Mouse (Mus musculus): ENCODE measurements around the gene H2-Aa.

GRCm38 (mm10) chr17:34237741-34238140, 49.9 kb downstream of the H2-Aa start:
- no peak for TF ChIP-seq GATA1 (IDR thresholded peaks at IDR 0.05; ENCODE audit: low read length)
- TF ChIP-seq TAL1 (IDR thresholded peaks at IDR 0.05; ENCODE audit: low read length), result no peak

All from erythroblast, embryonic 14.5 days (primary cell).